Comparison of ENCODE assay signal across 30 mouse cellular contexts in genomic region chr6:86509866-86510200, GRCm38 (mm10). TPM values are rescaled to one million over a fixed set of nuclear protein-coding genes. Genes with fewer than 3 reads are reported as not detected.
DNase-seq lines count a peak whose midpoint lies in the region; ATAC-seq and TF ChIP-seq lines count a peak whose summit lies in the region.
"Had no signal": no experiment of that assay in that cellular context is flagged by ENCODE, and none has a peak within 500 bp of the region (broad histone marks: within the 10 kb centered on the region; RNA-seq: fewer than 3 reads in every experiment).

No protein-coding gene starts in this region.

- WGBS in liver, embryonic 12.5 days (ENCODE audit: insufficient replicate concordance) = 23% methylated on average over 3 of the region's 3 CpGs

- H3K9ac ChIP-seq in liver, embryonic 12.5 days = no peak overlapping the region
- H3K9ac ChIP-seq: embryonic facial prominence, embryonic 15.5 days; forebrain, postnatal 0 days; neural tube, embryonic 13.5 days had no signal

- no peaks in the 10 kb centered on the region for H3K36me3 ChIP-seq in G1E (replicated peaks)
- no peaks in the 10 kb centered on the region for H3K36me3 ChIP-seq in liver, embryonic 12.5 days
- H3K36me3 ChIP-seq: embryonic facial prominence, embryonic 15.5 days; forebrain, embryonic 10.5 days; neural tube, embryonic 13.5 days had no signal

- H3K4me3 ChIP-seq in G1E (ENCODE audit: low read depth, low read length) = no peak overlapping the region
- H3K4me3 ChIP-seq in liver, embryonic 12.5 days = no peak overlapping the region
- no peak overlapping the region for H3K4me3 ChIP-seq in gastrocnemius, adult 2 months
- H3K4me3 ChIP-seq: embryonic facial prominence, embryonic 15.5 days; forebrain, embryonic 10.5 days; myocyte; neural tube, embryonic 13.5 days had no signal

- TF ChIP-seq CTCF in G1E (IDR thresholded peaks at IDR 0.05; ENCODE audit: low read depth, low read length) = no peak
- no peak for TF ChIP-seq CTCF in gastrocnemius, adult 2 months (IDR thresholded peaks at IDR 0.05)

- H3K4me2 ChIP-seq in liver, embryonic 12.5 days = no peak overlapping the region
- H3K4me2 ChIP-seq: embryonic facial prominence, embryonic 15.5 days; heart, embryonic 11.5 days; neural tube, embryonic 13.5 days had no signal

- DNase-seq in G1E (ENCODE audit: low spot score) = no peak
- DNase-seq in gastrocnemius, postnatal 14 days = no peak
- no peak for DNase-seq in cerebellum, postnatal 25 days
- DNase-seq in frontal cortex, adult 2 months (ENCODE audit: extremely low spot score in 1 of 2, low spot score in 1 of 2) = no peak
- DNase-seq in gastrocnemius, adult 2 months = no peak
- DNase-seq: adrenal gland, postnatal 25 days; cerebellum, adult 18-20 months; cerebellum, postnatal 36 days; forebrain, postnatal 0 days; kidney, adult 9 months; kidney, postnatal 14 days; layer of hippocampus, postnatal 36 days; lung, adult 18-20 months; lung, postnatal 10 days; retina, postnatal 1 day; right cerebral cortex, postnatal 25 days; spleen, adult 18-20 months; thymus, postnatal 25 days had no signal

- peak; percentile 76 for ATAC-seq in G1E (ENCODE audit: extremely low read depth, insufficient number of reproducible peaks, low FRiP score, poor library complexity, severe bottlenecking)
- ATAC-seq in common myeloid progenitor, adult 5-6 weeks (replicated peaks; ENCODE audit: low read depth, poor library complexity, severe bottlenecking) = peak; percentile 78
- peak; percentile 78 for ATAC-seq in liver, embryonic 12.5 days
- peak; percentile 33; the same call in 1 of the 2 replicates for ATAC-seq in megakaryocyte, adult 5-6 weeks (ENCODE audit: poor library complexity, severe bottlenecking)
- ATAC-seq: forebrain, postnatal 0 days; hindbrain, postnatal 0 days; intestine, embryonic 16.5 days; midbrain, embryonic 16.5 days had no signal

- H3K4me1 ChIP-seq in G1E (ENCODE audit: insufficient read depth, low read depth, low read length) = peaks cover 57% of the 10 kb centered on the region
- H3K4me1 ChIP-seq in liver, embryonic 12.5 days = peaks cover 26% of the 10 kb centered on the region
- H3K4me1 ChIP-seq: embryonic facial prominence, embryonic 15.5 days; forebrain, embryonic 10.5 days; neural tube, embryonic 13.5 days had no signal

- intact Hi-C loops in gastrocnemius, postnatal 14 days (cut with DNase I; ENCODE audit: low total_unique reads) = no loop called here
- intact Hi-C loops in gastrocnemius, adult 2 months (cut with DNase I) = no loop called here

- H3K27me3 ChIP-seq in G1E (ENCODE audit: insufficient read depth, low read length) = no peaks in the 10 kb centered on the region
- no peaks in the 10 kb centered on the region; the same call in 1 of the 2 replicates for H3K27me3 ChIP-seq in liver, embryonic 12.5 days (replicated peaks)
- H3K27me3 ChIP-seq: CH12.LX; embryonic facial prominence, embryonic 15.5 days; neural tube, embryonic 13.5 days had no signal

- H3K9me3 ChIP-seq in G1E (replicated peaks) = no peaks in the 10 kb centered on the region
- H3K9me3 ChIP-seq in liver, embryonic 12.5 days (replicated peaks) = no peaks in the 10 kb centered on the region
- H3K9me3 ChIP-seq: embryonic facial prominence, embryonic 15.5 days; forebrain, embryonic 10.5 days; neural tube, embryonic 13.5 days had no signal

- H3K27ac ChIP-seq in liver, embryonic 12.5 days = no peak overlapping the region
- no peak overlapping the region for H3K27ac ChIP-seq in gastrocnemius, adult 2 months
- H3K27ac ChIP-seq: embryonic facial prominence, embryonic 15.5 days; forebrain, embryonic 10.5 days; hindbrain, postnatal 0 days; neural tube, embryonic 13.5 days had no signal

RNA-seq across cellular contexts. Expression of gene Pcbp1, which starts 16.3 kb away (rescaled TPM):
- total RNA-seq in G1E (2014; fragmentation: Nextera tagmentation) = 190 and 191 TPM in 2 replicates
- total RNA-seq in G1E (2017) = 94.9 and 101 TPM in 2 replicates
- polyA plus RNA-seq in G1E (2012) = 1,039 and 1,367 TPM in 2 replicates
- 115 and 172 TPM in 2 replicates for total RNA-seq in common myeloid progenitor, adult 5-6 weeks (2017)
- polyA plus RNA-seq in liver, embryonic 12.5 days (2016; fragmentation: Nextera tagmentation; extraction: Ambion mirVana) = 465 and 466 TPM in 2 replicates
- 204 and 222 TPM in 2 replicates for total RNA-seq in megakaryocyte, adult 5-6 weeks (2015)
- total RNA-seq in megakaryocyte, adult 5-6 weeks (2017) = 58.9 and 76.8 TPM in 2 replicates
- total RNA-seq in gastrocnemius, postnatal 14 days (2021) = 100 to 1,000 TPM; 128 to 164 TPM
- 169 and 180 TPM in 2 replicates for polyA plus RNA-seq in frontal cortex, adult 2 months (2012; rRNA removed)
- total RNA-seq in gastrocnemius, adult 2 months (2021) = 100 to 1,000 TPM; 121 to 128 TPM
